Mouse (Mus musculus) liver, postnatal 0 days (tissue): ENCODE results near the gene Krtap16-1.

Source experiments
- CTCF ChIP-seq: sonication (generic); IDR thresholded peaks from 2 replicates; pipeline ENCODE4 v1.5.1; 2016; ENCODE audit warnings: antibody characterized with exemption, low read depth
- EP300 ChIP-seq: IDR thresholded peaks from 2 replicates; pipeline ENCODE4 v1.6.1; 2016; ENCODE audit warnings: antibody characterized with exemption, low read depth, mild to moderate bottlenecking

DNA sequence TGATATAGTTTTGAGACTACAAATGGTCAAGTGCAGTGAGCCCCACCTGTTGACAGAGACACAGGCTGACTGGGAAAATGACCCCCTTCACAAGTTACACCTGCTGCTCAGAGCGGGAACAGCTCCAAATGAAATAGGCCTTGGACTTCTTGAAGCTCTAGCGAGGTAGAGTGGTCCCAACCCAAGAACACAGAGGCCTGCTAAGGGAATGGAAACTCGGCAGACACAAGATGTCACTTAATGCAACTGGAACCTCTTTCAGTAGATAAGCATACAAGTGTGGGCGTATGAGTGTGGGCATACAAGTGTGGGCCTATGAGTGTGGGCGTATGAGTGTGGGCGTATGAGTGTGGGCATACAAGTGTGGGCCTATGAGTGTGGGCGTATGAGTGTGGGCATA, 12.7 kb upstream of the Krtap16-1 start:
- TF ChIP-seq CTCF (no peak), EP300 (no peak)
